Mouse (Mus musculus) ES-E14 (cell line): ENCODE data around the gene Dusp1.

Experiments used
- CHD2 ChIP-seq: IDR thresholded peaks from 2 replicates; pipeline ENCODE4 v1.6.1; 2014; ENCODE audit warnings: mild to moderate bottlenecking, low read depth, low read length, inconsistent platforms
- HCFC1 ChIP-seq: IDR thresholded peaks from 2 replicates; pipeline ENCODE4 v1.6.1; 2012; ENCODE audit warnings: low read length, inconsistent platforms, borderline replicate concordance; ENCODE audit not compliant: insufficient read depth
- MAFK ChIP-seq: IDR thresholded peaks from 2 replicates; pipeline ENCODE4 v1.6.1; 2014; ENCODE audit warnings: mild to moderate bottlenecking, low read depth, low read length, inconsistent platforms; ENCODE audit not compliant: insufficient read depth
- ZC3H11A ChIP-seq: IDR thresholded peaks from 2 replicates; pipeline ENCODE4 v1.6.1; 2012; ENCODE audit warnings: low read depth, mild to moderate bottlenecking, inconsistent platforms, low read length, borderline replicate concordance

DNA sequence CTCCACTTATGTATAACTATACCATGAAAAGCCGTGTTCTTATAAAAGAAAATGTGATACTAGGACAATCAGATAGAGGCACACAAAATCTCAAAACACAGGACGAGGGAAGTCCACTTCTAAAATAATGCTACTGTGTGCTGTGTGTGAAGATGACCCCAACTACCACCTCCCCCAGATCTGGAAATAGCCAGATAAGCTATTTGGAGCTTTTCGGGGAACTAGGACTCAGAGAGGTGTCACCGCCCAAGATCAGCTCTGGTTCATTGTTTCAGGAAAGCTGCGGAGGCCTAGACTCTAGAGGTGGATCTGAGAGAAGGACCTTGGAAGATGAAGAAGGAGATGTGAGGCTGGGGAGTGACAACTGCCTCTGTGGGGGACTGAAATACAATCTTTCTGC is 27.2 kb downstream of the Dusp1 start:
- TF ChIP-seq ZC3H11A = no peak
- TF ChIP-seq MAFK = no peak
- TF ChIP-seq HCFC1 = no peak
- TF ChIP-seq CHD2 = no peak
